Mouse (Mus musculus) embryo, embryonic 11 days (tissue): ENCODE measurements around the gene Auh.

Experiments used
- DNase-seq: peaks from one replicate; pipeline ENCODE4 v3.0.0-alpha.2; 2015

The Auh gene

DNA sequence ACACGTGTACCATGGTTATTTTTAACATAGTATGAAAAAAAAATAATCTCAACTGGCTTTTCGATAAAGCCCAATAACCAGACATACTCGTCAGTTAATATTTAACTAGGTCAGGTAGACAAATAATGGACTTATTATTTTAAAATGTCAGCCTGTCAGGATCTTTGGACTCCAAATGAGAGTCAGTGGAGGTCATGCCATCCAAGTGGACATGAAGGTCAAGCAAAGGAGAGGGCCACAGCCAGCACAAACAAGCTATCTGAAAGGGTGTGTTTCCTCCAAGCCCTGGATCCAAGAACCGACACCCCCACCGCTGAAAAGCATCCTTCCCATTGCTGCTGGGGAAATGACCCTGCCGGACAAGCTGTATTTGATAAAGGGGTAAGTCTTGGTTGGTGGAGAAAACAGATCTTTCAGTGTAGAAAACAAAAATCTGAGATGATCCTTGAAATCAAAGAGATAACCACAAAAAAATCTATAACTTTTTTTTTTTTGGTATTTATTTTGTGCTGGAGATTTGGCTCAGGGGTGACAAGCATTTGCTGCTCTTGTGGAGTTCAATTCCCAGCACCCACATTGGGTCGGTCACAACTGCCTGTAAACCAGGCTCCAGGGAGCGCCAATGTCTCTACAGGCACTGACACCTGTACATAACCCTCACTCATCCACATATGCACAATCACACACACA lies 96.9 kb downstream of the Auh start:
- no peak for DNase-seq

DNA sequence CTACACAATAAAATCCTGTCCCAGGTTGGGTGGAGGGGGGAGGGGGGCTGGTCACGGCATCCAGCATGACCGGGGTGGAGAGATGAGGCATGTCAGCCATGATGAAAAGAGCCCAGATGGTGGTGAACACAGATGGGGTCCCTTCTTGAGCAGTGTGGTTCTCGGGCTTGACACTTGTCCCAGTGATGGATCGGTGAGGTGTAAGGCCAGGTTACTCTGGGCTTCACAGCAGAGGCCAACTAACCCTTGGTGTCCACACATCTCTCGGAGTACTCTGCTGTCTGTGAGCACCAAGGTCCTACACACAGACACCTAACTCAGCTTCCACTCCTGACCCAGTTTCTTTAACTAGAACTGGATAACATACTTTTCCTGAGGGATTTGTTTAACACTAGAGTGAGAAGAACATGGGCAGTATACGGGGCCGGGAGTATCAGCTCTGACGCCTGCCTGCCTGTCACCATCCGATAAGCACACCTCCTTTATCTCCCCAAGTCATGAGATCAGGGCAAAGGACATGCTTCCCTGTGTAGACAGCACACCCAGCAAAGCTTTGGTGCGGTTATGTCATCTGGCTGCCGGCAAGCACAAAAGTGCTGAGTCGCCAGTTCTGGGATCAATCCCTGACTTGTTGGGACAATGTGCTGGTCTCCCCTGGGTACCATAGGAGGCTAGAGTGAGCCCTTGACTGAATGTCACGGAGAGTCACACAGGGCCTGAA lies 98.3 kb downstream of the Auh start:
- no peak for DNase-seq

DNA sequence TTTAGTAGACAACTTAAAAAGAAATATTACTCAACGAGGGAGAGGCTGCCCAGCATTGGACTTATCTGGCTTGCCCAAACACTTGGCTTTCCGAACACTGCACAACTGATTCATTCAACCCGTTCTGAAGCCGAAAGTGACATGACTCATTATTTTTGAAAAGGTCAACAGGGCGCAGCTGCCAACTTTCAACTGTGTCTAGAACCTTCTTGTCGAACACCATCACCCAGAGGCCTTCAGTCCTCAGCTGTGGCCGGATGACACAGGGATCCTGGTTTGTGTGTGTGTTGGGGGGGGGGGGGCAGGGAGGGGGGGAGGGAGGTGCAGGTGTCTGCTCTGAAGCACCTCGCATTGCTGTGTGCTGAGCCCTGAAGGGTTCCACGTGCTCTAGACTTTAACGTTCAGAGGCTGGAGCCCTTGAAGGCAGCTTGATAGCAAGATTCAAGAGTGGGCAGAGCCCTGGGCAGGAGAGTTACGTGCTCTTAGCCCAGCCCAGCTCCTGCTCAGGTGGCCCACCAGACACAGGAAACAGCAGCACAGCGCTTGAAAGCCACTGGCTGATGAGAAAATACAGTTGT lies 100.4 kb downstream of the Auh start:
- no peak for DNase-seq

DNA sequence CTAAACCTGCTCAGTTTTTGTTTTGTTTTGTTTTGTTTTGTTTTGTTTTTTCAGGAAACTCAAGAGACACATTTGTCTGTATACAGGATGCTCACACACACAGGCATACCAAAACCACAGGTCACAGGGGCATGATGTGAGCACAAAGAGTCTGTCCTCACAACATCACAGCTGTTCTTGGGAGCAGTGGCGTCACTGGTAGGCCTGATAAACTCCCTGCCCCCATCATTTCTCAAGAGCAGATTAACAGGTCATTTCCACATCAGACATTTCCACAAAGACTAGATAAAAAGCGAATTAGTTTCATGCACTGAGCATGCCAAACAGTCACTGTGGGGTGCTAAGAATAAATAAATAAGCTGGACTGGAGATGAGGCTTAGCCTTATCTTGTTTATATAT lies 101.3 kb downstream of the Auh start:
- no peak for DNase-seq

DNA sequence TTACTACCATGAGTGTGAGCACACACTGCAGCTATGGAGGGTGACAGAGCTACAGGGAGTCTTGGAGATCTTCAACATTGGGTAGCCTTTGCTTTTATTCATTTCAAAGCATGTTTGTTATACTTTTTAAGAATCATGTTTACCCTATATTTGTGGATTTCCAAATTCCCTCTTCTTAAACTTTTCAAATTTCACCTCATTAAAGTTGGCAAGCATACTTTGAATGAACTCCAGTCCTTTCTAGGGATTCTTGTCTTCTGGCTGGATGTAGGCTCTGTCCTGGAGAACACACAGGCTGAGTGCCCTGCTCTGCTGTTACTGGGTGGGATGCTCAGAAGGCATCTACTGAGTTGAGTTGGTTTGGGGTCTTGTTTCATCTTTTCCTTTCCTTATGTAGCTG lies 102.8 kb downstream of the Auh start:
- DNase-seq: no peak

DNA sequence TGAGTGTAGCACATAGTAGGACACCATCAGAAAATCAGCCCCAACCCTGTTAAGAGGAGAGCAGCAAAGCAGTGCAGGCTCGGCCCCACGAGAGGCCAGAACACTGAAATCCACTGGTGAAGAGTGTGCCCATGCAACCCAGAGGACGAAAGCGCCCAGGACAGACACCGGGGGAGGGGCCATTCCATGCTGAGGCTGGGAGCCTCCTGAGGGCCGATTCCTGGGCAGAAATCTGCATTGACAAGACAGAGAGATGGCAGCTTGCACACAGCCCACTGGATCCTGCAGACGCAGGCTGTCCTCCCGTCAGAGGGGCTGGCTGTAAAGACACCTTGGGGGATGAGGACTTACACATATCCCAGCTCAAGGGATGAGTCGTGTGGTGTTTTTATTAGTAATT lies 104.7 kb downstream of the Auh start:
- DNase-seq: no peak

DNA sequence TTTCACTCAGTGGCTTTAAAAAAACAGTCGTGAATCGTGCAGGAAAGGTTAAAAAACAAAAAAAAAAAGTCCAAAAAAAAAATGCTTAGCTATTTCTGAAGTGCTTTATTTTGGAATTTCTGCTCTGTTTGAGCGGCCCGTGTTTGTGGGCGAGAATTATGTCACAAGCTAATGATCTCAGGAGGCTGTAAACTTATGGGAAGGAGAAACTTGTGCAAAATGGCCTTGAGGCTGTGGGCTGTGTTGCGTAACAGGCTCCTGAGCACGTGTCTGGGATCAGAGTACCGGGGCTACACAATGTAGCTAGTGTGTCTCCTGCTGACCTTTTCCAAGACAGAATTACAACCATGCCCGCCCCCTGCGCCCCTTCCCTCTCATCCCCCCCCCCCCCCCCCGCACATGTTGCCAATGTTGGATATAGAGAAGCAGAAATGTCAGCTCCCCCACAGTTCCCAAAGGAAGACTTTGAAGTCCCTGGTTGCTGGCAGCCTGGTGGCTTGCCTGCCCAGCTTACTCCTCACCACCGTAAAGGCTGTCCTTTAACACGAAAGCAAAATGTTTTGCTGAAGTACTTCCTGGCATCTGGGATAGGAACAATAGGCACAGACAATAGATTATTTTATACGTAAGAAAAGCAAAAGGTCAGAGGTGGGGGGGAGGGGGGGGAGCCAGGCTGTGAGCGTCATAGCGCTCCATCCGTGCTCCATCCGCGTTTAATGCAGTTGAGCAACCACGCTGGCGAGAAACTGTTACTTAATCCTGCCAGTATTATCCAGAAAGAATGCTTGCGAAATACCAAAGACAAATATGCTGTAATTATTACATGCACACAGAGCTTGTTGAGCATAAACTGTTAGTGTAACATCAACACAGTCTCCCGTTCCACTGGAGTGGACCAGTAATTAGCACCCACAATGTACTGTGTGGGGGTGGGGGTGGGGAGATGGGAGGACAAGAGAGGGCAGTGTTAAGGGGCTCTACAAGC lies 107.0 kb downstream of the Auh start:
- DNase-seq: peak; percentile 72

DNA sequence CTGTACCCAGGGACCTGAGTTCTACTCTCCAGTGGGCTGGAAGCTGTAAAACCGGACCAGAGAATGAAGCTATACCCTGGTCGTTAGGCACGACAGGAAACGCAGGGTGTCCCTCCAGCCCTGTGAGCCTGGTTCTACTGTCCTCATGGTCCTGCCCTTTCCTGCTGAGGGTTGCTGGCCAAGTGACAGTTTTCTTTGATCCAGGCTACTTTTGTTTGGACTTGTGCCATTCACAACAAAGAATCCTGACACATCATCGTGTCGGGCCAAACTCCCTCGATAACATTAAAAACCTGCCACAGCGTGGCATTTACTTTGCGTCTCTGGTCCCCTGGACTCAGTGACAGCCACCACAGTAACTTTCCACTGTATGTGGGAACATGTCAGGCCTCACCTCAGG lies 107.9 kb downstream of the Auh start:
- DNase-seq: no peak

DNA sequence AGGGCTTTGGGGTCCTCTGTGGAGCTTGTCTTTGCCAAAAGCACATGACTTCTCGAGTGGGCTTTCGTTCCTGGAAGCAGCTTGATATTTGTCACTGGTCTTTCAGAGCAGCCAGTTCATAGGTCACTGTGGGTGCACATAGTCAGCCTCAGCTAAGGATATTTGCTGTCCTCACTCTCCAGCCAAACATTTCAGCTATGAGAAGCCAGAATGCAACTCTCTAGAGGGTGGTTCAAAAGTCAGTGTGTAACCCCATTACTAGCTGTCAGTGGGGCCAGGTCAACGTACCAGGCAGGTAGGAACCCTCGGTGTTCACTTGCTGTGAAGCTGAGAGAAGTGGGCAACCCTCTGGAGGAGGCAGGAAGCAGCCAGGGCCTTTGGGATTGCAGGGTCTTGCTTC lies 109.6 kb downstream of the Auh start:
- no peak for DNase-seq

DNA sequence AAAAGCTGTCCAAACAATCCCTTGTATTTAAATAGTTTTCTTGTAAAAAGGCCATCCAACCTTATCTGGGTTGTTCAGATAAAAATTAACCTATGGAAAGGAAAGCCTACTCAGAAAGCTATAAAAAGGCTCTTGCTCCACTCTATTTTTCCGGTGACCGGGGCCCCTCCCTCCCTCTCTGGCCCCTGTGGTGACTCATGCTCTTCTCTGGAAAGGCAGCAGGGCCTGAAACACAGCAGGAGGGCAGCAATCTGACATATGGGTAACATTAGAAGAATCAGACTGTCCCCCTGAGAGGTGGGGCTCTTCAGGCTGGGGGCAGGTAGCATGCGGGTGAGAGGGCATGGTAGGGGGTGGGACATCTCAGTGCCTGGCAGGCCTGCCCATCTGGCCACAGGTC lies 110.7 kb downstream of the Auh start:
- DNase-seq: peak; percentile 52

DNA sequence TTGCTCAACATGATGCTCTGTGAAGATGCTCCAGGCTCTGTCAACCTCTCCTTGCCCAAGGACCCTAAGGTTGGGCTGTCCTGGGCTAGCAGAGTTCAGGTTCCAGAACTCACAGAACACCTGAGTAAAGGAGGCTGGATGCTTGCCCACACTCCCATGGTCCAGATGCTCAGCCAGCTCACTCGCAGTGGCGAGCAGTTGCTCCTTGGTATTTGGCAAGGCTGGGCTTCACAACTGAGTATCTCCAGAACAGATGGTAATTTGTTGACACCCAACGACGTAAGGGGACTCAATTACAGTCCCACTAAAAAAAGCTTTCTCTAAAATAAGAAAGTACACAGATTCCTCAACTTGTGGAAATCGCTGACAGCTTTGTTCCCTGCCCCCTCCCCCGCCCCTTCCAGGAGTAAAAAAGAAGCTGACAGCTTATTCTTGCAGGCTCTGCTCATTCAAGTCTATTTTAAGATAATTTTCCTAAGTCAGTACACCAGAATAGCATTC lies 111.4 kb downstream of the Auh start:
- DNase-seq: no peak

DNA sequence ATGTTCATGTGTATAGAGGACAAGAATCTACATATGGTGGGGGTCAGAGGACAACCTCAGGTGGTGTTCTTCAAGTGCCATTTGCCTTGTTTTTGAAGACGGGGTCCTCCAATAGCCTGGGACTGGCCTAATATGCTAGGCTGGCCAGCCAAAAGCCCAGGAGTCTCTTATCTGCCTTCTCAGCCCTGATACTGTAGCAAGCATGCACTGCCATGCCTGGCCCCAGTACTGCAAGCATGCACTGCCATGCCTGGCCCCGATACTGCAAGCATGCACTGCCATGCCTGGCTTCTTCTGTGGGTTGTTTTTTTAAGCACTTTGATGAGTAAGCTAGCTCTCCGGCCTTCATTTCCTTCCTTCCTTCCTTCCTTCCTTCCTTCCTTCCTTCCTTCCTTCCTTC lies 115.7 kb downstream of the Auh start:
- no peak for DNase-seq

DNA sequence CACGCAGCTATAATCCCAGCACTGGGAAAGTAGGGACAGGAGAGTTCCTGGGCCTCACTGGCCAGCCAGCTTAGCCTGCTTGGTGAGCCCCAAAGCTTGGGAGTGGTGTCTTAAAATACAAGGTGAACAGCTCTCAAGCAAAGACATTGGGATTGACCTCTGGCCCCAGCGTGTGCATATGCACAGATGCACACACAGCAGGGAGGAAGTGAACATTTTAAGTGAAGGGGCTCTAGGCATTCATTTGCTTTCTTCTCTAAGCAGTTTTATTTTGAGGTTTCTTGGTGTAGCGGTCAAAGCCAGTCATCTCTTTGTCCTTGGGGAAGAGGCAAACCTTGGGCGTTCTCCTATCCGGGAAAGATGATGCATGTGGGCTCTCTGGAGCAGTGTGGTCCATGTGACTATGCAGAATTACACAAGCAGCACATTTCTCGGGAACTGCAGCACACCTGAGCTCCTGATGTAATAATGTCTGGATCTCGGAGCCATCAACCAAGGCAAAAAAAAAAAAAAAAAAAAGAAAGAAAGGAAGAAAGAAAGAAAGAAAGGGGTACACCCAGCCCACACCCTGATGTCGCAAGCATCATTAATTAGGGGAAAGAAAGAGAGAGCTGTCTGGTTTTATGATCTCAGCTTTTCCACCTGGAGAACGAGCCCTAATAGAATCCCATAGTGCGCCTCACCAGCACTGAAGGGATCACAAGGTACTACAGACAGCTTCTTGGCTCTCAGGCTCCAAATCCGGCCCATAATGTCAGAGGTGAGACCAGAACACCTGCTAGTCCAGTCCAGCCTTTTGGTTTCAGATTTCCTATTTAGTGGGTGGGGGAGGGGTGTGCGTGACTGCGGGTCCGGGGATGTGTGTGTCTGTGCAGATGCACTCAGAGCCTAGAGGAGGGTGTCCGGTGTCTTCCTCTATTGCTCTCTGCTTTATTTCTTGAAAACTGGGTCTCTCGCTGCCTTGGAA lies 116.6 kb downstream of the Auh start:
- DNase-seq: no peak

DNA sequence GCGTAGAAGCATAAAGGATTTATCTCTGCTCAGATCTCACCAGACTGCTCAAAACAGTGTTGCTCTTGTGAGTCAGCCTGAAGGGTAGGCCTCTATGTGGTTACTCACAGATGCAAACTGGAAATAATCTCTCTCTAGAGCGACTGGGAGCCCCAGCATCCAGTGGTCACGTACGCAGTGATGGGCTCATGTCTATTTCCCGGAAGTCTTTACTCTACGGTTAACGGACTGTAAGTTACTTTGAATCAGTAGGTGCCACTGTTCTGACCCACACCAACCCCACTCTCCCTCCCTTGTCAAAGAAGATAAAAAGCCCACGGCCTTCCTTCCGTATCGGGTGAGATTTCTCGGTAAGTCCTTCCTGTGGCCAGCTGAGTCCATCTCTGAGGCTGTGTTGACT lies 121.8 kb downstream of the Auh start:
- no peak for DNase-seq

DNA sequence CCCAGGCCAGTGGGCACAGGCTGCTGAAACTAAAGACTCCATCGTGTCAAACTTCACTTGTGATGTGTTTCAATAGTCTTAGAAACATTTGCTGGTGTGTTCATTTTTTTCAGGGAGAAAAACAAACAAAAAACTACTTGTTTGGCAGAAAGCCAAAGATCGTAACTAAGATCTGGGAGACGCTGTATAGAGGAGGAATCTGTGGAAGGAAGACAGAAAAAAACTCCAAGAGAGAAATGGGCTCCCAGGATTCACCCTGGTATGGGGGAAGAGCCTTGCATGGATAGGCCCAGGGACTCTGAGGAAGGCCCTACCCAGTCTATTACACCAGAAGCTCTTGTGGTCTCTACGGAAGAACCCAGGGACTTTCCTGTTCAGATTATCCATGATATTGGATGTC lies 123.5 kb downstream of the Auh start:
- no peak for DNase-seq

DNA sequence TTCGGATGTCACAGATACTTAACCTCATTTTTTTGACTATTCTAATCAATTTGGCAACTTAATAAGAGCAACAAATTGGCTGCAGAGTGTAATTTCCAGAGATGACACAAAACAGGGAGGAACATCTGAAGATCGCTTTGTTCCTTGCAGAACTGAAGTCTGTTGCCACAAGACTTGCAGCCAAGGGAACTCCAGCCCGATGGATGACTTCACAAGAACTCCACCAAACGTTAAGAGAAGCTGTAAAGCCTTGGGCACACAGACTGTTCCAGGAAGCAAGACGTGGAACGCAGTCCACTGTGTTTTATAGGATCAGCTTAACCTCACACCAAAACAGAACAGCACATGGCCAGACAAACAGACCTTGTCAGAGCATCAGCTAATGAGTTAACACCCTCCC lies 123.9 kb downstream of the Auh start:
- no peak for DNase-seq

DNA sequence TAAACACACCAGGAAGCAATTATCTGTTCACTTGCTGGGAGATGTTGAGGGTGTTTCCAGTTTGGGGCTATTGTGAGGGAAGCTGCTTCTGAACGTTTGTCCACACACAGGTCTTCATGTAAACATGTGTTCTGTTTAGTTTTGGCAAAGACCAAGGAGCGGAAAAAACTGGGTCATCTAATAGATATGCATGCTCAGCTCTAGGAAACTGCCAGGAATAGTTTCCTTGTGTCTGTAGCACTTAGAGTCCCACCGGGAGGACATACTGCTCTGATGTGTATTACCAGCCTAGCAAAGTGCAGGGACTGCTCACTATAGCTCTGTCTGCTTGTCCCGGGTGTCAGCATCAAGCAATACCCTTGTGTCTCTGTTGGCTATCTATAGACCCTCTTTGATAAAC lies 127.0 kb downstream of the Auh start:
- no peak for DNase-seq

DNA sequence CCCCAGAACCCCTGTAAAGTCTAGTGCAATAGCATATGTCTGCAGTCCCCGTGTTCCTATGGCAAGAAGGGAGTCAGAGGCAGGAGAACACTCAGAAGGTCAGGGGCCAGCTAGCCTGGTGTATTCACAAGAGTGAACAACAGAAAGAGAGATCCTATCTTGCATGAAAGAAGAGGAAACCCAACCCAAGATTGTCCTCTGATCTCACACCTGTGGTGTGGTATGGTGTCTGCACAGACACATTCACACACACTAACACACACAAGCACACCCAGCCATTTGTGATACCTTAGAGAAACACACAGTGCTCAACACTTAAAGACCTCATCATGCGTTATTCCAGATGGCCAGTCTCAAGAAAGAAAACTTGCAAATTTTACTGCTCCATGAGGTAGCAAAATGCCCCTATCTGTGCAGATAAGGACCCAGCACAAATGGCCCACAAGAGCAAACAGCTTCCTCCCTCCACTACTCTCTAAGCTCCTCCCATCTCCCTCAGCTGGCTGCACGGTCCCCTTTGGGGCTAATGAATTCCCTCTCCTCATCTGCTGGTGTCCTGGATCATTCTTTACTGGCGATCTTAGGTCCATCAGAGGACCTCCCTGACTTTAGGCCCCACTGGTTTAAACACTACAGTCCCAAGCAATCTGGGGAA lies 128.7 kb downstream of the Auh start:
- no peak for DNase-seq

DNA sequence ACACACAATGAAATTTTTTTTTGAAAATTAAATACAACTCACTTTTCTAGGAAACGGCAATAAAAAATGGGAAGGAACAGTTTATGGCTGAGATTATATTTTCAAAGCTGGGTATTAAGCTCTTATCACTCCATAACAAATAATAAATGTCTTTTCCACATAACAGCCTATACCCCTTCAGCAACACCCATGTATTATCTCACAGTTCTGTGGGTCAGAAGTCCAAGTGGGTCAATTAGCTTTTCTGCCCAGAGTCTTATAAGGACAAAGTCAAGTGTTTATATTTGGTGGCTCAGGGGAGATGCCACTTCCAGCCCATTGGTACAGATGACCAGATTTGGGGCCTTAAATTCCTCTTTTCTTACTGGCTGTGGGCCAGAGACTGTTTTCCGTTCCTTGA lies 129.4 kb downstream of the Auh start:
- DNase-seq: no peak

DNA sequence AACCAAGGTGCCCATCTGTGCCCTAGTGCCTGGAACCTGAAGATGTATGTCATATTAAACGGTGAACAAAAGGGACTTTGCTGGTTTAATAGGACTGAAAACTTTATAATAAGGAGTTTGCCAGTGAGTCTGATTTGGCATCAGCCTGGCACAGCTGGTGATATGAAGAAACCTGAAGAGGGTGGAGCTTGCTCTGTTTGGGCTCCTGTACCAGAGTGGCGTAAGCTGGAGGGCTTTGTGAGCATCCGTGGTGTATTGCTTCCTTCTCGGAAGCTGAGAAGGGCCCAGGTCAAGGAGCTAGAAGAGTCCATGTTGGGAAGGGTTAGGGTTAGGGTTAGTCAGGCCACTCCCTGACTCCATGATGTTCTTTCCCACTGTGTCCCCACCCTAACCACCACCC lies 135.2 kb downstream of the Auh start:
- DNase-seq: no peak

DNA sequence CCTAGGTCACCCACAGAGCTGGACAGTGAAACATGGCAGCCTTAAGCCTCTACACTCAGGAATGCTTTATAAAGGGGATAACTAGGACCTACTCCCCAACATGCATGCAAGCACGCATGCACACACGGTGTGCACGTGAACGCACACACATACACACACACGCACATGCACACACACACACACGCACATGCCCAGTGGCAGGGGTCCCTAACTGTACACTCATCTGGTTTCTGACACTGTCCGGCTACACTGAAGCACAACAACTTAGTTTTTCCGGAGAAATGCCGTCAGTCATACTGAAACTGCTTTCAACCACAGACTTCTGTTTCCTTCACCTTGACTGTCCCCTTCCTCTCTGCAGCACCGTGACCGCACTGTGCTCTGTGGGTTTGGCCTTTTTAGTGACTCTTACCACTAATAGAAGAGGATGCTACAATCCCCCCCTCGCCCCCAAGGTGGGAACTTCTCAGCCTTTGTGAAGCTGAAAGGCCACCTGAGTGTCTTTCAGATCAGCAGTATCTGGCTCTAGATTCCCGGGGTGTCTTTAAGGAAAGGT lies 136.0 kb downstream of the Auh start:
- DNase-seq: no peak
